Mouse (Mus musculus) ES-E14 (cell line): ENCODE measurements around the gene Fam149a. TPM values are rescaled to one million over a fixed set of nuclear protein-coding genes. Genes with fewer than 3 reads are reported as not detected.

Experiments used
- DNase-seq: peaks from one replicate; pipeline ENCODE4 v3.0.0-alpha.2; 2013; ENCODE audit warnings: low read depth, low spot score
- H3K27ac ChIP-seq: 2 replicates; pipeline ENCODE4 v1.5.1; 2012; ENCODE audit warnings: low read depth, mild to moderate bottlenecking, low read length, moderate library complexity, mixed read lengths; ENCODE audit not compliant: poor library complexity, insufficient read depth, severe bottlenecking
- H3K36me3 ChIP-seq: 2 replicates; pipeline ENCODE4 v1.6.1; 2012; ENCODE audit warnings: mild to moderate bottlenecking, low read length, moderate library complexity, mixed read lengths; ENCODE audit not compliant: control insufficient read depth, poor library complexity, insufficient read depth, severe bottlenecking
- H3K4me1 ChIP-seq, 2 experiments: fragments of 150-350 bp in 1 of 2; sonication (generic) in 1 of 2; 2 replicates each; pipeline ENCODE4 v1.6.1; 2012; ENCODE audit warnings: low read length in 2 of 2, mild to moderate bottlenecking in 1 of 2, mixed read lengths in 1 of 2; ENCODE audit not compliant: control insufficient read depth in 2 of 2, insufficient read depth in 2 of 2, poor library complexity in 1 of 2
- H3K4me3 ChIP-seq, 2 experiments: fragments of 150-350 bp in 1 of 2; sonication (generic) in 1 of 2; 2 replicates each; pipeline ENCODE4 v1.5.1; 2012; ENCODE audit warnings: low read length in 2 of 2, low read depth in 1 of 2, mild to moderate bottlenecking in 1 of 2, mixed read lengths in 1 of 2; ENCODE audit not compliant: insufficient read depth in 1 of 2, poor library complexity in 1 of 2, severe bottlenecking in 1 of 2
- H3K9ac ChIP-seq: 2 replicates; pipeline ENCODE4 v1.6.1; 2012; ENCODE audit warnings: low read depth, mild to moderate bottlenecking, low read length, mixed read lengths; ENCODE audit not compliant: poor library complexity, insufficient read depth, severe bottlenecking
- H3K9me3 ChIP-seq: fragments of 150-350 bp; sonication (generic); 2 replicates; pipeline ENCODE4 v1.6.1; 2012; ENCODE audit warnings: low read depth, mild to moderate bottlenecking, low read length; ENCODE audit not compliant: control insufficient read depth, insufficient read depth
- CHD2 ChIP-seq: IDR thresholded peaks from 2 replicates; pipeline ENCODE4 v1.6.1; 2014; ENCODE audit warnings: mild to moderate bottlenecking, low read depth, low read length, inconsistent platforms
- HCFC1 ChIP-seq: IDR thresholded peaks from 2 replicates; pipeline ENCODE4 v1.6.1; 2012; ENCODE audit warnings: low read length, inconsistent platforms, borderline replicate concordance; ENCODE audit not compliant: insufficient read depth
- MAFK ChIP-seq: IDR thresholded peaks from 2 replicates; pipeline ENCODE4 v1.6.1; 2014; ENCODE audit warnings: mild to moderate bottlenecking, low read depth, low read length, inconsistent platforms; ENCODE audit not compliant: insufficient read depth
- ZC3H11A ChIP-seq: IDR thresholded peaks from 2 replicates; pipeline ENCODE4 v1.6.1; 2012; ENCODE audit warnings: low read depth, mild to moderate bottlenecking, inconsistent platforms, low read length, borderline replicate concordance
- ZNF384 ChIP-seq: IDR thresholded peaks from 2 replicates; pipeline ENCODE4 v1.6.1; 2012; ENCODE audit warnings: low read depth, low read length, inconsistent platforms
- in situ Hi-C, 2 experiments: fragments of 600-800 bp; cut with MboI; formaldehyde crosslinking; loops; one replicate each; pipeline ENCODE4 v1.15.1; 2025; ENCODE audit warnings: low sequenced_read_pairs in 2 of 2, inconsistent platforms in 1 of 2; ENCODE audit not compliant: unreplicated experiment in 2 of 2
- total RNA-seq: library from RNA; depleted of rRNA; stranded (reverse); fragments of 300-350 nt; gene quantifications from 2 replicates; pipeline ENCODE4 v1.2.3, GENCODE M21; 2012

Fam149a gene
- total RNA-seq, 1 experiment: 1.7 TPM

DNA sequence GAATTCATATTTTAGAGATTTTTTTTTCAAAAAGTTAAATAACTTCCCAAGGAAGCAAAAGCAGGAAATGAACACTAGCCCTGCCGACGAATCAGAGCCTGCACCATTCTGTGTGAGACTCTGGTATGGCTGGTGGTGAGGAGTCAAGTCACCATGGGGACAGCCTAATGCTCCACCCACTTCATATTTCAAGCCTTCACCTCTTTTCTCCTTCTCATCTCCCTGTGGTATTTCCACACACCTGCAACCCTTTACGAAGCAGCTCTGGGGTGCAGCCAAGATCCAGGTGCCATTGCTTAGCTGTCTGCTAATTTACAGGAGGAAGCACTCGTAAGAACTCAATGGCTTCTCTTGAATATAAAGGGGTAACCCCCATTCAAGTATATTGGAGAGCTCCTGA lies 71.1 kb downstream of the Fam149a start:
- no peak for DNase-seq
- in situ Hi-C loops: no loop called here
- Histone ChIP-seq H3K4me1 (0 out of 4 replicates have a peak, but pooled peaks cover 0 to 1% of the 10 kb centered on the region in 2 experiments), H3K4me3 (no peak overlapping the region), H3K36me3 (no peaks in the 10 kb centered on the region), H3K27ac (no peak overlapping the region), H3K9ac (no peak overlapping the region), H3K9me3 (no peaks in the 10 kb centered on the region)
- no peak for TF ChIP-seq ZNF384

- Histone ChIP-seq H3K4me3 (no peak within 1 kb of the TSS), H3K36me3 (no peaks in the 10 kb centered on the region), H3K4me1 (0 out of 4 replicates have a peak, but pooled peaks cover 0 to 1% of the 10 kb centered on the region in 2 experiments), H3K27ac (no peak within 1 kb of the TSS), H3K9ac (no peak within 1 kb of the TSS), H3K9me3 (no peaks in the 10 kb centered on the region)
- in situ Hi-C loops: no loop called here
- TF ChIP-seq HCFC1: no peak
- no peak for TF ChIP-seq MAFK
- TF ChIP-seq CHD2: no peak
- no peak for TF ChIP-seq ZNF384
- no peak for TF ChIP-seq ZC3H11A
- no peak for DNase-seq
Measured at GRCm38 (mm10) chr8:45308366-45308765, 73.7 kb downstream of the Fam149a start, which contains the start of gene Gm45753. TSS of gene Gm45753 (minus strand) at chr8:45308466.

DNA sequence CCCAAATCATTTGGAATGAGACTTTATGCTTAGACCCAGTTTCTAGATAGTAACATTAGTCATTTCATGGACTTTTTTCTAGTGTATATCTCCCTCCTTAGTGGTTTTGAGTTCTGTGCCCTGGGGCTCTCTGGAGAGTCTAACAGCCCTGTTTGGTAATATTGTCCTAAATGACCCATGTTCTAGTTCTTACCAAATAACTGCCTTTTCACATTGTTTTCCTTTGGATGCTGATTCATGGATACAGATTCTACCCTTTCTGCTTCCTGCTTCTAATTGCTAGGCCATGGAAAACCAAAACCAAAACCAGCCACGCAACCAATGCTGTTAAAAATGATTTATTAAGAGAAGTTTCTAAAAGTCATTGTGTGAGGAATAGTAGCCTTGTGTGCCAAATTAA lies 76.6 kb downstream of the Fam149a start:
- no peak for DNase-seq
- Histone ChIP-seq H3K4me3 (no peak overlapping the region), H3K36me3 (no peaks in the 10 kb centered on the region), H3K27ac (no peak overlapping the region), H3K9ac (no peak overlapping the region), H3K9me3 (no peaks in the 10 kb centered on the region), H3K4me1 (0 out of 4 replicates have a peak, but pooled peaks cover 0 to 1% of the 10 kb centered on the region in 2 experiments)
- TF ChIP-seq HCFC1: no peak
- no peak for TF ChIP-seq ZC3H11A
- no peak for TF ChIP-seq MAFK
- TF ChIP-seq CHD2: no peak
- TF ChIP-seq ZNF384: no peak
- in situ Hi-C loops: no loop called here

- no peaks in the 10 kb centered on the region for H3K36me3 ChIP-seq
- H3K27ac ChIP-seq: no peak overlapping the region
- in situ Hi-C loops: no loop called here
- H3K9me3 ChIP-seq: no peaks in the 10 kb centered on the region
- TF ChIP-seq ZC3H11A (no peak), CHD2 (no peak), MAFK (no peak), HCFC1 (no peak), ZNF384 (no peak)
- no peak for DNase-seq
- 0 out of 4 replicates have a peak, but pooled peaks cover 0 to 1% of the 10 kb centered on the region in 2 experiments for H3K4me1 ChIP-seq
- H3K4me3 ChIP-seq: no peak overlapping the region
- H3K9ac ChIP-seq: no peak overlapping the region
Measured at GRCm38 (mm10) chr8:45304354-45304753, 77.7 kb downstream of the Fam149a start.

DNA sequence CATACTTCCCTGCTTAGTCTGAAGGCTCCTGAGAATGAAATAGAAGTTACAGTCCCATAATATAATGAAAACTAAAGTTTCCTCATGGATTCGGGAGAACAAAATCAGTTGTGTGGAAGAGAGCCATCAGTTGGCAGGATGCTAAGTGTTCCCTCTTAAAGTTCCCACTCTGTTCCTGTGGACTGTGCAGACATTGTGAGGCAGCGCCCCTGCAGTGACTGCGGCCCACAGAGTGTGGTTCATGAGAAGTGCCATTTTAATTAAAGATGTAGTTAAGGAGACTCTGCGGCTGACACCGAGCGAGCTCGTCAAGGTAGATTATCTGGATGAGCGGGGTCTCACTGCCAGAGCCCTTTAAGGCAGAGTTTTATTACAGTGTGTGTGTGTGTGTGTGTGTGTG lies 79.7 kb downstream of the Fam149a start:
- no peak overlapping the region for H3K9ac ChIP-seq
- in situ Hi-C loops: no loop called here
- no peaks in the 10 kb centered on the region for H3K9me3 ChIP-seq
- no peaks in the 10 kb centered on the region for H3K4me1 ChIP-seq
- no peak overlapping the region for H3K27ac ChIP-seq
- no peak overlapping the region for H3K4me3 ChIP-seq
- DNase-seq: no peak
- TF ChIP-seq ZC3H11A (no peak), CHD2 (no peak), ZNF384 (no peak), MAFK (no peak), HCFC1 (no peak)
- H3K36me3 ChIP-seq: no peaks in the 10 kb centered on the region
